Mouse (Mus musculus) left cerebral cortex, adult 18-20 months (tissue): ENCODE measurements around the gene Cdx2. TPM values are rescaled to one million over a fixed set of nuclear protein-coding genes. Genes with fewer than 3 reads are reported as not detected.

Source experiments
- DNase-seq, 2 experiments: peaks; one replicate each; pipeline ENCODE4 v3.0.0; 2021 to 2022; ENCODE audit warnings: low spot score in 2 of 2, mixed read lengths in 1 of 2
- long read RNA-seq, 2 experiments: library from polyadenylated mRNA; stranded (forward); transcript quantifications; one replicate each; pipeline ENCODE4 v2.0.0; 2021
- total RNA-seq, 2 experiments: library from RNA; stranded (reverse); gene quantifications; 2 replicates each; pipeline ENCODE4 v1.2.3; 2021

The Cdx2 gene
- total RNA-seq, result not detected
- long read RNA-seq, experiment 1, result 0 reads
- long read RNA-seq, experiment 2, result 0 reads

DNA sequence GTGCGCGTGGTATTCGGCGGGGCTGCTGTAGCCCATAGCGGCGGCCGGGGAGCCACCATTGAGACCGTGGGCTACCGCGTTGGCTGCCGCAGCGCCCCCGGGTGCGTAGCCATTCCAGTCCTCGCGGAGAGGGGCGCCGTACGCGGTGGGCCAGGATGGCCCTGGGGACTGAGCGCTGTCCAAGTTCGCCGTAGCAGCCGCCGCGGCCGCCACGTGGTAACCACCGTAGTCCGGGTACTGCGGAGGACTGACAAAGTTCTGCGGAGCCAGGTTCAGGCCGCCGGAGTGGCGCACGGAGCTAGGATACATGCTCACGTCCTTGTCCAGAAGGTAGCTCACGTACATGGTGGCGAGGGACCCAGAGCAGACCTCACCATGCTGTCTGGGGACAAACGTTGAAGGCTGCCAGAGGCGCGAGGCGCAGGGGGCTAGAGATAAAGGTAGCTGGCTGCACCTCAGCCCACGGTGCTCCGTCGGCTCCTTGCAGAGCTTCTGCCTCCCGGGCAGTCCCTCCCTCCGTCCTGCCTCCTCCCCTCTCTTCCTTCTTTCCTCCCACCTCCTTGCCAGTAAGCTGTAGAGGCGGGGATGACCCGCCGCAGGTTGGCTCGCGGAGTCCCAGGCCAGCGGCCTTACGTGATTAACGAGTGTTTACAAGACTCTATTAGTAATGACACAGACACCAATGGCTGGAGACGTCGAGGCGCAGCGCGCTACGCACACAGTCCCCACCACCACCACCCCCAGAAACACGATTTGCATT, at the start of gene Cdx2:
Gene Cdx2 (minus strand): TSS at position 633 of the 760 bp plus-strand sequence.
- no peak for DNase-seq

DNA sequence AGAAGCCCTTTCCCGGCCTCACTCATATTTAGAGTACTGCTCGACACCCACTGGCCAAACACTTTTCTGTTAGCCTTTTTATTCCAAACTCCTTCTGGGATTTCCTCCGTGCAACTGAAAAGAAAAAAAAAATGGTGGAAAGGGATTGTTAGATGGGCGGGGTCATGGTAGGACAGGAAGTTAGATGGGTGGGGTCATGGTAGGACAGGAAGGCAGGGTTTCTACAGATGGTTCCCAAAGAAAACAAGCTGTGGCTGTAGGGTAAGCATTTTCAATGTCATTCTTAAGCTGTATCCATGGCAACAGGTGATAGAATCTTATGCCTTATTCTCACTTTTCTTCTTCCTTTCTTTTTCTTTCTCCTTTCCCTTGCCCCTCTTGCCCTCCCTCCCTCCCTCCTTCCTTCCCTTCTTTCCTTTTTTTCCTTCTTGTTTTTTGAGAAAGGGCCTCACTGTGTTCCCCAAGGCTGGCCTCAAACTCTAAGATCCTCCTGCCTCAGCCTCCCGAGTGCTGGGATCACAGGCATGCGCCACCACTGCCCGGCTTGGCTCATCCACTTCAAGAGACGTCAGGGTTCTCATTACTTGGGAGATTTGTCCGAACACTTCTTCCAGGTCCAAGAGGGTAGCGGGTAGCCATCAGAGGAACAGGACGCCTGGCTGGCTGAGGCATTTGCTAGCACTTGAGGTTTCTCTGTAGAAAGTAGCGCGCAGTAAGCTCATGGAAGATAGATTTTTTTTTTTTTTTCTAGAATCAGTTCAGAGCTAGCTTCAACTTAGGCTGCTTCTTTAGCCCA, 49.4 kb upstream of the Cdx2 start:
- DNase-seq, result no peak

DNA sequence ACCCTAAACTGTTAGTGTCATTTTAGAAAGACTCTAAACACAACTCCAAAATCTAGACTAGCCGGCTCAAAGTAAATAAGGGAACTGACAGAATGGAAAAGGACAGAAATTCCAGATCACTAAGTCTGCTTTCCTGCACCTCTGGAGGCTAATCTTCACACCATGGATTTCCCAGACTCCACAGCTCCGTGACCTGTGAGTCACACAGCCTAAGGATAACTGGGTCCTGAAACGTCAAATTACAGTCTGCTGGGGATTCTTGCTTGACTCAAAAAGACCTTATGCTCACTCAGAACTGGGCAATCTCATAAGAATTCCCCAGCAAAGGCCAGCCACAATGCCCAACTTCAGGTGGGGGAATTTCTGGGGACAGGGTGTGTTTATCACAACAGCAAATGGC, 48.7 kb upstream of the Cdx2 start:
- no peak for DNase-seq

DNA sequence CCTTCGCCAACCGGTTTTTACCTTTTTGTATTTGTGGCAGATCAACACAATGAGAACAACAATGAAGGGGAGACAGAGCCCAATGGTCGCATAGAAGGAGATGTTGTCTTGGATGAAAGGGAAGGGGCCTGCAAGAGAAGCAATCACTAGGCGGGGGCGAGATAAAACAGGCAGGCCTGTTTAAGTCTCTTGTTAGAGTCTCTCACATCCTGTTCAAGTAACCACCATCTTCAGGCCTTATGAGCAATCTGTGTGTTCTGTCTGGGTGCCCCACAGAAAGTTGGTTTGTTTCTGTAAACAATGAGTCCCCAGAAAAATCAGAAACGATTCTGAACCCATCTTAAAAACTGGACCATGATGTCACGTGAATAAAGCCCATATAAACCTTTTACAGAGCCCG, 47.9 kb upstream of the Cdx2 start:
- no peak for DNase-seq

DNA sequence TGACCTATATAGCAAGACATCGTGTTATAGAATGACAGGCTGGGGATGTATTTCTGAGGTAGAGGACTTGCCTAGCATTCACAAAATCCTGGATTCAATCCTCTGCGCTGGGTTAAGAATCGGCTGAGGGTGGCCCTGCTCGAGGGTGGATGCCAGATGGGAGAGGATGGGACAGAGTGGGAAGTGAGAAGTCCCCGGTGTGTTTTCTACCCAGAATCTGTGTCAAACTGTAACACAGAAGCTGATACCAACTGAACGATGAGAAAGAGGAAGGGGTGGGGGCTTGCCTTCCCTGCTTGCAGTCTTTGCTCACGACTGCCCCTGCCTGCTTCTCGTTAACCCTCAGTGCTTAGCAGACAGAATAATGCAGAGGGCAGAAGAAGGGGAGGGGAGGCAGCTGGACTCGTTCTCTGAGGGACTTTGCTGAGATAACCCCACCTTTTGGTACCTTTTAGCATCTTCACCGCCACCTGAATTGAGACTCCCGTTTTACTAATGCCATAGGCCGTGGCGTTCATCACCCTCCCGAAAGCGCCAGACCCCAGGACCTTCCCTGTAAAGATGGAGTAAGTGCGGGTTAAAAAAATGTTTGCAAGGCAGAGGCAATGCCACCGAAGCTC, 47.2 kb upstream of the Cdx2 start:
- peak; percentile 61 to 74 for DNase-seq

DNA sequence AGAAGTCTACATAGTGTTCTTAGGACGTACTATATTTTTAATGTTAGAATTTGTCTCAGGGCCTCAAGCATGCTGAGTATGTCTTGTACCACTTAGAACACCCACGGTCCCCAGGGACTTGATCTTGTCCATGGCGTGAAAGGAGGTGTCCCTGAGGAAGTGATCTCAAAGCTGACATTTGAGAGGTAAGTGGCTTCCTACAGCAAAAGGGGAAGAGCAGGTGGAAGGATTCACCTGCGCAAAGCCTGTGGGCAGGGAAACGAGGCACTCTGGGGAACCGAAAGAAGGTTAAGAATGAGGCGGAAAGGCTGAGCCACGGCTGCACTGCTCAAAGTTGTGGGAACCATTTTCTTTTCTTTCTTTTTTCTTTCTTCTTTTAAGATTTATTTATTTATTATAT, 44.9 kb upstream of the Cdx2 start:
- no peak for DNase-seq

DNA sequence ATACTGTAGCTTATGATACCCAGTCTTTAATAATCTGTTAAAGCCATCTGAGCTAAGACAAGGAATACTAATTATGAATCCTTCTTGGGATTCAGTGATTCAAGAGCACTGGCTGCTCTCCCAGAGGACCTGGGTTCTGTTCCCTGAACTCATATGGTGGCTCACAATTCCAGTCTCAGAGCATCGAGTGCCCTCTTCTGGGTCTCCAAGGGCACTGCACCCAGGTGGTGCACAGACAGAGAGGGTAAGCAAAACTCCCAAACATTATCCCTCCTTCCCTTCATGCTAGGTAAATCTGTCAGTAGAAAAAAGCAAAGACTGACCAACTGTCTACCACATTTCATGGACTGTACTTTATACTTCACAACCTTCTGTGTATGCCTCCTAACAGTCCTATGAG, 38.9 kb upstream of the Cdx2 start:
- DNase-seq, result no peak

DNA sequence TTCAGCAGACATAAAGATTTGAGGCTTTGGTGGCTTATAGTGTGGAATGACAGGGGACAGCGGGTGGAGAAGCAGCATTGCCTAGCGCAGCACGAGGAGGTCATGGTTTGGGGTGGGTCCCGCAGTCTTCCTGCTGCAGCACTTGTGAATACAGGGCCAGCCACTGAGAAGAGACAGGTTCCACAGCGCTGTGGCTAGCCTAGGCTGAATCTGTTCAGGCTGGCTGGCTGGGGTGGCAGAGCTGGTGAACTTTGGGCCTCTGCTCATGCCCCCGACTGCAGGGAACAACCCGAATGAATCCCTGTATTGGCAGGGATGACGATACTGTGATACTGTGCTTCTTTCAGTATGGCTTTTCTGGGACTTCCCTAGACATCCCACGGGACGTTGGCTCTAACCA, 36.8 kb upstream of the Cdx2 start:
- no peak for DNase-seq

DNA sequence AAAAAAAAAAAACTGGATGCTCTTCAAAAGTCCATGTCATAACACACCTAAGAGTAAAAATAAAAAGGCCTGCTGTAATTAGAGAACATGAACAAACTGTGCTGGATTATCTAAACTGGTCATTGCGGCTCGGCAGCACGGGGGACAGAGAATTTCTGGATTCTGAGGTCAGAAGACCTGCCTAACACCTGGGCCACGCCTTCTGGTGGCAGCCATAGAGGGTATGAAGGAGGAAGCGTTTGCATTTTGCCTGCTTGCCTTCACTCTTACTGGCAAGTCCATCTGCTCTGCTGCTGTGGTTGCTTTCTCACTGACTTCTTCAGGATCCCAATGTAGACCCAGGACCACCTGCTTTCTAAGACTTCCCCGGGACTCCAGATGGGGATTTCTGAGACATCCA, 35.8 kb upstream of the Cdx2 start:
- DNase-seq, result no peak

DNA sequence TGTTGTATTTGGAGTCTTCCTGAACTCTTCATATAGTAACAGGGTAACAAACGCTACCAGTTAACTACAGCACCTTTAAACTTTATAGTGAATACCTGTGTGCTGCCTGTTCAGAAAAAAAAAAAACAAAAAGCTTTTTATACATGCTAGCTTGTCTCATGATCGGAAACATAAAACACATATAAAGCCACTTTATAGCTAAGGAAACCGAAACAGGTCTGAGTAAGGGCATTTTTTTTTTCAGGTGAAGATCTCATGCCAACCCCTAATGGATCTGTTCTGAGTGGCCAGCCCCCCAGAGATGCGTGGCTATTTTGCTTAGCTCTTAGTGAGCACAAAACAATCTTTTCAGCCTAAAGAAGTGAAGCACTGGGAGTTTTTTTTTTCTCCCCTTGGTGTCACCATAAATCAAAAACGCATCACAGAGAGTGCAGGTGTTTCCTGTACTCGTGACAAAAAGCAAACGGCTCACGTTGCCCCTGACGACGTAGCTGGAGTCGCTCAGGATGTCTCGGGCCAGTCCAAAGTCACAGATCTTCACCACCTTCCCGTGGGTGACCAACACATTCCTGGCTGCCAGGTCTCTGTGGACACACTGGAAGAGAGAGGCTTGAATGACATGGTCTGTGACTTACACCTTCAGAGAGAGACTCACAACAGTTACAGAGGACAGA, 33.8 kb upstream of the Cdx2 start:
- no peak for DNase-seq

DNA sequence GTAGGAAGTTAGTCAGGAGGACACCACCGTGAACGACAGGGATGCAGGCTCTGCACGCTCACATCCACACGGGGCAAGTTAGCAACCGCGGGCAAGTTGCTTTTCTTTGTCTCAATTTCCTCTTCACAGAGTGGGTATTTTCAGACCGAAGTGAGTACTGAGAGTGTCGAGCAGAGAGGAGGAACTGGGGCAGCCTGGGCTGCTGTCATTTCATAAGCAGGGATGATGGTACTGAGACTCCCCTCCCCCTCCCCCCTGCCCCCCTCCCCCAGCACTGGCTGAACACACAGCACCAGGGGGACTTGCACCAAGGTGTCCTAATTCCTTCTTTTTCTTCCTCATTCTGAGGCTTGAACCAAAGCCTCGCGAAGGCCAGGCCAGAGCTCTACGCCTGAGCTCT, 32.5 kb upstream of the Cdx2 start:
- no peak for DNase-seq

DNA sequence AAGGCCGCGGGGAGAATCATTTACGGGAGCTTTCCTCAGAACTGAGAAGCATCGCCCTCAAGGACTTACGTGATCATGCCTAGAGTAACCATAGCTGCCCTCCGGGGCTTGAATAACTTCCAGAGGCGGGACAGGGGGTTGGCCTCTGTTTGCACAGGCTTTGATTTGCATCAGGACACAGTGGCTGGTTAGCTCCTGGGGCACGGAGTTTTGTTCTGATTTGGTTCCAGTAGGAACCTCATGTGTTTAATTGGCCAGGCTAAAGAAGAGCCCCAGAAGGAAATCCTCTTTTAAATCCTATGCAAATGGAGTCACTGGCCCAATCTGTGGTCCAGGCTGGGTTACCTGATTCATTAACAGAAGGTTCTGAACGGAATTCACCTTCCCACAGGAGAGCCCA, 31.9 kb upstream of the Cdx2 start:
- no peak for DNase-seq

DNA sequence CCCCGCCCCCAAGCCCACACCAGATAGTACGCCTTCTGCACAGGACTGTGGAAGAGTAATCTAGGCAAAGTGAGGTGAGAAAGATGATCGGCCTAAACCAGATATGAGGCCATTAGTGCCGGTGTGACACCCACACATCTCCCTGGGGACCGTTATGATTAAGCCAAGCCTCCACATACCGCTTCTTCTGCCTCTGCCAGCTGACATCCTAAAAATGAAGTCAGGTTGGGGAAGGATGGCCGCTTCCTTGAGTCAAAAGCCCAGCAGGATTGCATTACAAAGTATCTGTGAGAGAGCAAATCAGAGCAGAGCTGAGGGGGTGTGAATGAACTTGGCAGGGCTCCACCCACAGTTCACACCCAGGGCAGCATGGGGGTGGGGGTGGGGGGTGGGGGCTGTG, 25.6 kb upstream of the Cdx2 start:
- DNase-seq, result no peak

DNA sequence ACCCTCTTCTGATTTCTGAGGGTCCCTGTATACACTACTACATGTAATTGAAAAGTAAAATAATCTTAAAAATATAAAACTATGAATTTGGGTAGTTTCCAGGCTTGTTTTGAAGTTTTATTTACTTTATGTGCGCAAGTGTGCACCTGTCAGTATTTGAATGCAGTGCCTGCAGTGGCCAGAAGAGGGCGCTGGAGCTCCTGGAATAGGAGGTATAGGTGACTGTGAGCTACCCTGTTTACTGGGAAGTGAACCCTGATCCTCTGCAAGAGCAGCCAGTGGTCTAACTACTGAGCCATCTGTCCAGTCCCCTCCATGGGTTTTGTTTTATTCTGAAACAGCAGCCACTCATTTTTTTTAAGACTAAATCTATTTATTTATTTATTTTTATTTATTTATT, 24.5 kb upstream of the Cdx2 start:
- DNase-seq, result peak; percentile 31 to 53

DNA sequence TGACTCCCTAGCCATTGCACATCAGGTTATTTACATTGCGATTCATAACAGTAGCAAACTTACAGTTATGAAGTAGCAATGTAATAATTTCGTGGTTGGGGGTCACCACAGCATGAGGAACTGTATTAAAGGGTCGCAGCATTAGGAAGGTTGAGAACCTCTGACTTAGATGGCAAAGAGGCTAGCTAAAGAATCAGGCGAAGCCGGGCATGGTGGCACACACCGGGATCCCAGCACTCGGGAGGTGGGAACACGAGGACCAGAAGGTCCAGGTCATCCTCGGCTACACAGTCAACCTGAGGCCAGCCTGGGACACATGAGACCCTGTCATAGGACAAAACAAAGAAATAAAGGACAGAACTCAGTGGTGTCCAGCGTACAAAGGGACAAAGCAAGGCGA, 22.9 kb upstream of the Cdx2 start:
- no peak for DNase-seq

DNA sequence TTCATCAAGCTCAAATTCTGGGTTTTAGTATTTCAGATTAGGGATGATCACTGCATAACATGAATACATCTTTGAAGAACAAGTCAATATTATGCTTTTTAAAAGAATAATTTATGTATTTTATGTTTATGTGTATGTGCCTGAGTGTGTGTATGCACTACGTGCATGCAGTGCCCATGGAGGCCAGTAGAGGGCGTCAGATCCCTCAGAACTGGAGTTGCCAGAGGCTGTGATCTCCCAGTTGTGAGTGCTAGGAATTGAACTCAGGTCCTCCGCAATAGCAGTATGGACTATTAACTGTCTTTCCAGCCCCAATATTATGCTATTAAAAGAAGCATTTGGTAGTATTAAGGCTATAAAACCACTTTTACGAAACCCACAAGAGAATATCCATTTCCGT, 20.6 kb upstream of the Cdx2 start:
- DNase-seq, result no peak

DNA sequence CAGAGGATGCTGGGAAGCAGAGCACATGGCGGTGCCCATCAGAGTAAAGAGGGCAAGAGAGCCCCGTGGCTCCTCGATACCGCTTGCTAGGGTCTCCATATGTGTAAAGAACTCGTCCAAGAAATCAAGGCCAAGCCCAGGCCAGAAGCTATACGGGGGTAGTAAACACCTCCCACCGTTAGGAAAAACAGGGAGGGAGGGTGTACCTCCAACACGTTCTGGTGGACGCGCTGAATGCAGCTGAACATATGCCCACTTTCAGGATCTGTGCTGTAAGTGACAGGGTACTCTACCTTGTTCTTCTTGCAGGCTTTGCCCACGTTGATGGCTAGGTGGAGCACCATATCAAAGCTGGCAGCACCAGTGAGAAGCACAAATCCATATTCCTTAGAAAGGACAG, 18.9 kb upstream of the Cdx2 start:
- no peak for DNase-seq

DNA sequence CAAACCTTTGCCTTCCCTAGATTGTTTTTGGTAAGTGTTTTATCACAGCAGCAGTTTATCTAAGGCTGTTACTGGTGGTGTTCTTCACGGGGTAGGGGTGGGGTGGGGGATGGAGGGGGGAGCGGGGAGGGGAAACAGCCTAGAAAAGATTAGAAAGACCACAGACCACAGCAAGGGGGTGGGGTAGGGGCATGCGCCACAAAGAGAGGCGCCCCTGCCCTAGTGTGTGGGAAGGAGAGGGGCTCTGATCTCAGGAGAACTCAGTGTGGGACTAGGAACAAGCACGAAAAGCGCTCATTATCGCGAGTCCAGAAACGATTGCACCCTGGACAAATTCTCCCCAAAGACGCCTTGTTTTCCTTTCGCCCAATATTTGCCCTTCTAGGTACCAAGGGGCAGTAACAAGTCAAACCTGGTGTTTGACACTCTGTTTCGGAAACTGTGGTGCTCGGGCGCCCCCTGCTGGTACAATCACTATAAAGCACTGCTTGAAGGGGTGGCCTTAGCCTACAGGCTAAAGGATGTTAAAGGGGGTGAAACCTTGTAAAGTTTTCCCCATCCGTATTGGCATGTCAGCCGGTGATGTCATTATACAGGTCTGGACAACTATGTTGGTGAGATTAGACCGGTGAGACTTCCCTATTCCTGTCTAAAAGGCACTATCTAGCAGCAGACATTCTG, 16.3 kb upstream of the Cdx2 start:
- peak; percentile 58 to 78 for DNase-seq

DNA sequence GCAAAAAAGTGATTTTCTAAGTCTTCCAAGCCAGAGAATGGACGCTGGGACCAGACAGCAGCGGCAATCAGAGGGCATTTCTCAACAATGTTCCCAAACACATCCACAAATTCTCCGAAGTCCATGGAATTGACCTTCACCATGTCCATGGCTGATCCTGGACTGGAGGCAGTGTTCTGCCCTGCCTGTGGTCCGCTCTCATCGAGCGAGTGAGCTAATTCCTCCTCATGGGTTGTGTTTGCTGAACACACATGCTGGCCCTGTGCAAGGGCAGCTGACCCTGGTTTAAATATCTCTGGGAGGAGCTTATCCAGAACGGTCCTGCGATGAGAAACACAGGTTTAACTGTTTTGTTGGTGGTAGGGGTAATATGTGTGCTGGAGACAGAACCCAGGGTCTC, 15.1 kb upstream of the Cdx2 start, which contains the start of gene Urad:
Gene Urad (minus strand): TSS at position 258 of the 400 bp plus-strand sequence.
- DNase-seq, result no peak

DNA sequence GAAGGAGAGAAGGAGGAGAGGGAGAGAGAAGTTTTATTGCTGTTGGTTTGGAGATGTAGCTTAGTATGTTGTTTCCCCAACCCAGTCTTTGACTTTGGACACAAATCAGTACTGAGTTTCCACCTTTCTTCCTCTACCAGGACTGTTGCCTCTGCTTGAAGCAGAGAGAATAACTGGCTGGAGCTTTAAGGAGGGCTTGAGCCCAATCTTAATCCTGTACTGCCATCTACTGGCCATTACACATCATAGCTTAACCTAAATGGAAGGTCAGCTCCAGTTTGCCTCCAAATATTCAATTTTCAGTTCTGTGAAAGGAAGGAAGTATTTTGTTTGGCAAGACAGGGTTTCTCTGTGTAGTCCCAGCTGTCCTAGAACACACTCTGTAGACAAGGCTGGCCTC, 12.6 kb upstream of the Cdx2 start:
- no peak for DNase-seq

DNA sequence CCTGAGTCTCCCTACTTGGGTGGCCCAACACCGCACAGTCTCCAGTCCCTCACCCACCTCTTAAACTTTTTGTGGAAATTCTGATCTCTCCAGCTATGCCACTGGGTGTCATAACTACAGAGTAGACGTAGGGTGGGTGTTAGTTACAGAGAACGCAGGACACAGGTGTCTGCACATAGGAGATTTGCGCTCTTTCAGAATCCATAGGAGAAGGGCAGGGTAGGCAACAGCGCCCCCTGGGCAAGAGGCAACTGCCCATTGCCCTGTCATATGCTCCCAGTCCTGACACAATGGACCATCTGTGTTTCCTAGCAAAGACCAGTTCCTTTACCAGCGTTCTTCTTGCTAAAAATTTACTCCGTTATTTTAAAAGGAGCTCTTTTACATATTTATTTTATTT, 10.9 kb upstream of the Cdx2 start:
- DNase-seq, result no peak
